Comparison of ENCODE assay signal across 24 mouse cellular contexts in genomic region chr5:139805924-139806323, GRCm38 (mm10). TPM values are rescaled to one million over a fixed set of nuclear protein-coding genes. Genes with fewer than 3 reads are reported as not detected.
DNase-seq lines count a peak whose midpoint lies in the region; ATAC-seq lines count a peak whose summit lies in the region.
"Had no signal": no experiment of that assay in that cellular context is flagged by ENCODE, and none has a peak within 500 bp of the region (broad histone marks: within the 10 kb centered on the region; RNA-seq: fewer than 3 reads in every experiment).

No protein-coding gene starts in this region.

- H3K4me2 ChIP-seq in heart, embryonic 13.5 days, result no peak overlapping the region
- H3K4me2 ChIP-seq in liver, embryonic 11.5 days, result peak overlapping the region; percentile 64
- H3K4me2 ChIP-seq: embryonic facial prominence, embryonic 15.5 days; stomach, embryonic 15.5 days had no signal

- no peak for DNase-seq in heart, postnatal 10 days
- peak; percentile 48 for DNase-seq in testis, postnatal 10 days (ENCODE audit: low spot score)
- no peak for DNase-seq in testis, postnatal 14 days (ENCODE audit: low spot score)
- no peak for DNase-seq in liver, embryonic 11.5 days (ENCODE audit: low spot score)
- DNase-seq in ovary, adult 18-20 months (ENCODE audit: low spot score), result no peak
- no peak for DNase-seq in cerebellum, adult 11 months
- DNase-seq: adrenal gland, postnatal 25 days; cerebellum, postnatal 14 days; embryo, embryonic 11 days; forebrain, postnatal 0 days; heart, adult 2 months; lung, adult 18-20 months had no signal

- intact Hi-C loops in heart, postnatal 10 days (cut with DNase I), result no loop called here

- peaks cover 12% of the 10 kb centered on the region for H3K36me3 ChIP-seq in heart, embryonic 13.5 days
- H3K36me3 ChIP-seq in liver, embryonic 11.5 days (ENCODE audit: control insufficient read depth, insufficient read depth, low read length), result peaks cover 9% of the 10 kb centered on the region

- no peak overlapping the region for H3K4me3 ChIP-seq in heart, embryonic 13.5 days
- no peak overlapping the region; the same call in 1 of the 2 replicates for H3K4me3 ChIP-seq in liver, embryonic 11.5 days (ENCODE audit: low read depth, low read length)
- H3K4me3 ChIP-seq: embryonic facial prominence, embryonic 15.5 days; heart, adult 2 months; stomach, embryonic 15.5 days had no signal

- 86% methylated on average over 8 of the region's 8 CpGs for WGBS in heart, embryonic 13.5 days
- WGBS in liver, embryonic 11.5 days, result 85% methylated on average over 8 of the region's 8 CpGs

- H3K27me3 ChIP-seq in heart, embryonic 13.5 days (replicated peaks), result no peaks in the 10 kb centered on the region
- H3K27me3 ChIP-seq in liver, embryonic 11.5 days (replicated peaks; ENCODE audit: control insufficient read depth, insufficient read depth, low read length), result no peaks in the 10 kb centered on the region
- H3K27me3 ChIP-seq: embryonic facial prominence, embryonic 15.5 days; Patski; stomach, embryonic 15.5 days had no signal

- H3K4me1 ChIP-seq in heart, embryonic 13.5 days, result peaks cover 37% of the 10 kb centered on the region
- peaks cover 41% of the 10 kb centered on the region for H3K4me1 ChIP-seq in liver, embryonic 11.5 days (replicated peaks; ENCODE audit: control insufficient read depth, insufficient read depth, low read length)

- ATAC-seq in heart, embryonic 13.5 days (ENCODE audit: extremely low read depth, insufficient number of reproducible peaks, low FRiP score, low TSS enrichment), result no peak
- ATAC-seq in liver, embryonic 11.5 days (replicated peaks; ENCODE audit: low FRiP score), result no peak
- ATAC-seq: activated CD4-positive, CD25-positive, alpha-beta regulatory T cell, adult 4 months; forebrain, postnatal 0 days; Patski had no signal

- H3K27ac ChIP-seq in heart, embryonic 13.5 days (replicated peaks), result 0 out of 2 replicates have a peak overlapping the region, but pooled peaks have one; percentile 88
- peak overlapping the region; percentile 99 for H3K27ac ChIP-seq in liver, embryonic 11.5 days (ENCODE audit: low read depth, low read length)
- H3K27ac ChIP-seq: embryonic facial prominence, embryonic 15.5 days; heart, adult 2 months; kidney, postnatal 0 days had no signal

- H3K9me3 ChIP-seq in heart, embryonic 13.5 days, result no peaks in the 10 kb centered on the region
- no peaks in the 10 kb centered on the region for H3K9me3 ChIP-seq in liver, embryonic 11.5 days (ENCODE audit: control insufficient read depth, low read length)
- H3K9me3 ChIP-seq: embryonic facial prominence, embryonic 15.5 days; stomach, embryonic 15.5 days had no signal

- H3K9ac ChIP-seq in heart, embryonic 13.5 days, result no peak overlapping the region
- peak overlapping the region; percentile 63 for H3K9ac ChIP-seq in liver, embryonic 11.5 days (ENCODE audit: low read depth, low read length)
- H3K9ac ChIP-seq: embryonic facial prominence, embryonic 15.5 days; forebrain, postnatal 0 days; stomach, embryonic 15.5 days had no signal

RNA-seq across cellular contexts. Expression of gene Tmem184a, which starts 13.8 kb away (rescaled TPM):
- 0.37 and 0.55 TPM in 2 replicates for polyA plus RNA-seq in heart, embryonic 13.5 days (2015; fragmentation: Nextera tagmentation; extraction: Ambion mirVana)
- total RNA-seq in heart, postnatal 10 days (2021), result under 1 TPM; 0.10 to 0.37 TPM
- polyA plus RNA-seq in liver, embryonic 11.5 days (2014; fragmentation: Nextera tagmentation; extraction: Ambion mirVana), result 2.3 and 2.7 TPM in 2 replicates
- total RNA-seq: adrenal gland, postnatal 25 days had no signal
- polyA plus RNA-seq: Patski had no signal

RNA-seq across cellular contexts. Expression of gene Mafk, which starts 14.6 kb away (rescaled TPM):
- 17.6 and 21.7 TPM in 2 replicates for polyA plus RNA-seq in heart, embryonic 13.5 days (2015; fragmentation: Nextera tagmentation; extraction: Ambion mirVana)
- total RNA-seq in heart, postnatal 10 days (2021), result 10 to 100 TPM; 20.9 to 25.8 TPM
- polyA plus RNA-seq in liver, embryonic 11.5 days (2014; fragmentation: Nextera tagmentation; extraction: Ambion mirVana), result 30.4 and 35.1 TPM in 2 replicates

RNA-seq across cellular contexts. Expression of gene Gm26938, which starts 20.3 kb away (rescaled TPM):
- 0.31 TPM in 1 of 2 replicates, not detected in the other for polyA plus RNA-seq in heart, embryonic 13.5 days (2015; fragmentation: Nextera tagmentation; extraction: Ambion mirVana)
- not detected for total RNA-seq in heart, postnatal 10 days (2021)
- not detected in 2 replicates for polyA plus RNA-seq in liver, embryonic 11.5 days (2014; fragmentation: Nextera tagmentation; extraction: Ambion mirVana)
- total RNA-seq: adrenal gland, postnatal 25 days; forebrain, postnatal 0 days; gastrocnemius, adult 18-20 months; heart, adult 2 months; hematopoietic stem cell, adult 5-6 weeks; layer of hippocampus, adult 18-20 months; left cerebral cortex, postnatal 36 days; megakaryocyte-erythroid progenitor cell, adult 5-6 weeks had no signal
- polyA plus RNA-seq: activated CD4-positive, CD25-positive, alpha-beta regulatory T cell, adult 4 months; embryonic facial prominence, embryonic 15.5 days; forebrain, postnatal 0 days; heart, adult 2 months; intestine, embryonic 14.5 days; kidney, postnatal 0 days; Patski; stomach, embryonic 15.5 days had no signal

RNA-seq across cellular contexts. Expression of gene Psmg3, which starts 20.8 kb away (rescaled TPM):
- polyA plus RNA-seq in heart, embryonic 13.5 days (2015; fragmentation: Nextera tagmentation; extraction: Ambion mirVana), result 41.3 and 48.0 TPM in 2 replicates
- 10 to 100 TPM; 11.9 to 13.5 TPM for total RNA-seq in heart, postnatal 10 days (2021)
- 112 and 124 TPM in 2 replicates for polyA plus RNA-seq in liver, embryonic 11.5 days (2014; fragmentation: Nextera tagmentation; extraction: Ambion mirVana)

RNA-seq across cellular contexts. Expression of gene Ints1, which starts 30.4 kb away (rescaled TPM):
- 15.6 and 19.1 TPM in 2 replicates for polyA plus RNA-seq in heart, embryonic 13.5 days (2015; fragmentation: Nextera tagmentation; extraction: Ambion mirVana)
- 10 to 100 TPM; 43.5 to 43.6 TPM for total RNA-seq in heart, postnatal 10 days (2021)
- polyA plus RNA-seq in liver, embryonic 11.5 days (2014; fragmentation: Nextera tagmentation; extraction: Ambion mirVana), result 34.9 TPM in 2 replicates
